Mouse (Mus musculus) heart, postnatal 14 days (tissue): ENCODE measurements at regions not wholly inside any gene's neighbourhood (a gene's known extent, or its start where the extent isn't known, plus 50 kb on each side); places are given as distances from the start of the nearest gene placed in this dataset.
"Not testable (repeated sequence)": the region's sequence is repeated elsewhere in the genome, so short reads cannot be mapped to it uniquely, and the experiment has no call there.

Source experiments
- DNase-seq, 2 experiments: peaks; one replicate each; pipeline ENCODE4 v3.0.0; 2021 to 2022
- intact Hi-C: fragments of 180-260 bp; cut with DNase I; formaldehyde crosslinking; loops from one replicate; pipeline ENCODE4 v1.15.1; 2025

DNA sequence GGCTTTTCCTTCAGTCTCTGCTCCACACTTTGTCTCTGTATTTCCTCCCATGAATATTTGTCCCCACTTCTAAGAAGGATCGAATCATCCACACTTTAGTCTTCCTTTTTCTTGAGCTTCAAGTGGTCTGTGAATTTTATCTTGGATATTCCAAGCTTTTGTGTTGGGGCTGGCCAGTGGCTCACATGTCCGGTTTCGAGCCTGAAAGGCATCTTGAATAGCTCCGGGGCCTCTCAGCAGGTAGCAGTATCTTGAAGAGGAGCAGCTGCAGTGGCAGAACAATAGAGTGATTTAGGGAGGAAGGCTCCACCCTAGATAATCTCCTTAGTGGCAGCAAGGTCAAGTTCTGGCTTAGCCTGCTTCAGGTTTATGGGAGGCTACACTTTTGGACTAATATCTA, 113.0 kb upstream of the Mettl21e start:
- intact Hi-C loops, DNase-seq: not testable (repeated sequence)

DNA sequence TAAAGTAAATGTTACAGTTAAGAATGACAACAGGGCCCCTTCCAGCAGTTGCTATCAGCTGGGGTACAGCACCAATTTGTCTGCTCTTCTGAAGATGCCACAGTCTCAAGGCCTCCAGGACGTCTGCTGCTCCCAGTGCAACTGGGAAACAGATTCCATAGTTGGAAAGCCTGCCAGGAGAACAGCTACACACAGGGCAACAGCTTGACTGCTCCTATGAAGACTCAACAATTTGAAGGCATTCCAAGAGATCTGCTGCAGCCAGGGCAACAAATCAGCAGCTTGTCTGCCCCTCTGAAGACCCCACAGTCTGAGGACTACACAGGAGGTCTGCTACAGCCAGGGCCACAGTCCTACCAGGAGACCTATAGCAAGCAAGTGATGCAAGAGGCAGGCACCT, 106.7 kb upstream of the Mettl21e start:
- peak in 1 of 2 experiments; percentile 2 for DNase-seq
- intact Hi-C loops, result no loop called here
